Mouse (Mus musculus): ENCODE measurements at regions not wholly inside any gene's neighbourhood (a gene's known extent, or its start where the extent isn't known, plus 50 kb on each side); places are given as distances from the start of the nearest gene placed in this dataset.

DNA sequence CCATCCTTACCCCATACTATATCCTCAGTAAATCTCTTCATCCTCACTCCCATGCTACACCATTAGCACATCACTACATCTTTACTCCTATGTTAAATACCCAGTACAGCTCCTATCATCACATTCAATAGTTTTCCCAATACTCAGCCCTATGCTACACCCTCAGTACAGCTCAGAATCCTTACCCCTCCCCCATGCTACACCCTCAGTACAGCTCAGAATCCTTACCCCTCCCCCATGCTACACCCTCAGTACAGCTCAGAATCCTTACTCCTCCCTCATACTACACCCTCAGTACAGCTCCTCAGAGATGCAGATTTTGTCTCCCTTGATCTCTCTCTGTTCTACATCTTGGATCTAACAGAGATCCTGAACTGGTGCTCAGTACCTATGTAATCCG, 472.1 kb upstream of the Man1a start:
- no peak overlapping the region for H3K4me3 ChIP-seq (ENCODE audit: low read depth, low read length)
- no peak overlapping the region for H3K4me2 ChIP-seq (replicated peaks; ENCODE audit: low read depth)
- no peaks in the 10 kb centered on the region for H3K27me3 ChIP-seq (ENCODE audit: control insufficient read depth, insufficient read depth, low read length)
- no peaks in the 10 kb centered on the region for H3K9me3 ChIP-seq (ENCODE audit: control insufficient read depth, low read length)
- no peak overlapping the region for H3K27ac ChIP-seq (replicated peaks)
- ATAC-seq (ENCODE audit: low FRiP score, low TSS enrichment) (no peak), DNase-seq (ENCODE audit: low spot score) (no peak)
- H3K4me1 ChIP-seq (replicated peaks; ENCODE audit: control insufficient read depth, insufficient read depth): no peaks in the 10 kb centered on the region
- H3K36me3 ChIP-seq (ENCODE audit: control insufficient read depth, insufficient read depth, low read length): no peaks in the 10 kb centered on the region
- no peak overlapping the region for H3K9ac ChIP-seq (ENCODE audit: low read length)
- TF ChIP-seq CTCF (IDR thresholded peaks at IDR 0.05; ENCODE audit: low read depth) (no peak), EP300 (optimal IDR thresholded peaks at IDR 0.05) (no peak)
- WGBS: 79% methylated on average over 1 of the region's 1 CpGs

DNA sequence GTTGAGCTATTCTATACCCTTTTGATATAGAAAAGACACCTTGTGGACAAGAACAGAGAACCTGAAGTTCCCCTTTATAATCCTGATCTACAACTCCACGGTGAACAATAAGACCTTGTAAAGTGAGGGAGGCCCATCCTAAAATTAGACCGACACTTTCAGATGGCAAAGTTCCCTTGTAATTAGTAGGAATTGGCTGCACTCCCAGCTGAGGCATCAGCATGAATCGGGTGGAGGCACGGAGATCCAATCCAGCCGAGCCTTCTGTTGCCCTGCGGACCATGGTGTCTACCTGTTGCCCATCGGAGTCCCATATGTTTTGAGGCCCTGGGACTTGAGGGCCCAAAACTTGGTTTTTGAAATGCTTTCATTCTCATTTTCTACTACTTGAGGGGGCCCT, 456.2 kb upstream of the Man1a start:
- ATAC-seq (ENCODE audit: low FRiP score, low TSS enrichment): no peak
- Histone ChIP-seq H3K27me3 (ENCODE audit: control insufficient read depth, insufficient read depth, low read length) (no peaks in the 10 kb centered on the region), H3K4me1 (replicated peaks; ENCODE audit: control insufficient read depth, insufficient read depth) (no peaks in the 10 kb centered on the region), H3K4me3 (ENCODE audit: low read depth, low read length) (no peak overlapping the region), H3K9ac (ENCODE audit: low read length) (no peak overlapping the region), H3K36me3 (ENCODE audit: control insufficient read depth, insufficient read depth, low read length) (no peaks in the 10 kb centered on the region), H3K27ac (replicated peaks) (no peak overlapping the region), H3K9me3 (ENCODE audit: control insufficient read depth, low read length) (no peaks in the 10 kb centered on the region), H3K4me2 (replicated peaks; ENCODE audit: low read depth) (no peak overlapping the region)
- WGBS: 93% methylated on average over 7 of the region's 7 CpGs
- no peak for DNase-seq (ENCODE audit: low spot score)
- TF ChIP-seq CTCF (IDR thresholded peaks at IDR 0.05; ENCODE audit: low read depth) (no peak), EP300 (optimal IDR thresholded peaks at IDR 0.05) (no peak)

DNA sequence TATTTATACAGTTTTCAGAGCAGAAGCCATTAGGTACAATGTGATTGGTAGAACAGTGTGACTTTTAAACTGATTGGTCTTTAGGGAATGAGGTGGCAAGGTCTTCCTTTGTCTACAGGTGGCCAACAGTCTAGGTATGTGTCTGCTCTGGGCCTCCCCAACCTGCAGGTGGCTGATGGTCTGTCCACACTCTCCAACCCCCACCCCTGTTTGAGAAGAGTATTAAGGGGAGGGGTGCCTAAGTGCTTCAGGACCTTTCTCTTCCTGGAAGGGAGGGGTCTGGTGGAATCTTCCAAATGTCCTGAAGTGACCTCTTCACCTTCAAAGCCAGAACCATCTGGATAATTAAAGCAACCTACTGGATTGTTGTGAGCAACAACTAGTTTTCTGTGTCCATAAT, 434.4 kb upstream of the Man1a start:
- TF ChIP-seq EP300 (optimal IDR thresholded peaks at IDR 0.05) (no peak), CTCF (IDR thresholded peaks at IDR 0.05; ENCODE audit: low read depth) (no peak)
- H3K4me3 ChIP-seq (ENCODE audit: low read depth, low read length): no peak overlapping the region
- no peaks in the 10 kb centered on the region for H3K27me3 ChIP-seq (ENCODE audit: control insufficient read depth, insufficient read depth, low read length)
- no peak for ATAC-seq (ENCODE audit: low FRiP score, low TSS enrichment)
- H3K27ac ChIP-seq (replicated peaks): no peak overlapping the region
- DNase-seq (ENCODE audit: low spot score): no peak
- H3K9me3 ChIP-seq (ENCODE audit: control insufficient read depth, low read length): no peaks in the 10 kb centered on the region
- H3K9ac ChIP-seq (ENCODE audit: low read length): no peak overlapping the region
- H3K36me3 ChIP-seq (ENCODE audit: control insufficient read depth, insufficient read depth, low read length): no peaks in the 10 kb centered on the region
- H3K4me2 ChIP-seq (replicated peaks; ENCODE audit: low read depth): no peak overlapping the region
- no peaks in the 10 kb centered on the region for H3K4me1 ChIP-seq (replicated peaks; ENCODE audit: control insufficient read depth, insufficient read depth)

DNA sequence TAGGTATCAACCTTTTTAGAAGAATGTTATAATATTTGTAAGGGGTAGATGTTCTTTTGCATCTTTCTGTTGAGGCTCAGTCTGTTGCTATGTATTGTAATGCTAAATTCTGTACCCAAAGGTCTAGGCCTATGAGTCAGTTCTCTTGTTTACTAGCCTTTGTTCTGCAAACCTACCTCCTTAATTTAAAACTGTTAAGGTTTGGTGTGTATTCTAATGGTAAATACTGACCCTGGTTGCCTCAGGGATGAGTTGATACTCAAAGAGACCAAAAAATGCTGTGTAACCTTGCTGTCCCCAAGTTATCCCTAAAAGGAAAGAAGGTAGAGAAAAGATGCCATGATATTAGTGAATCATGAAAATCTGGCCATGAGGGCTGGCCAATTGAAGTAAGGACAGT, 433.4 kb upstream of the Man1a start:
- Histone ChIP-seq H3K27ac (replicated peaks) (no peak overlapping the region), H3K4me1 (replicated peaks; ENCODE audit: control insufficient read depth, insufficient read depth) (no peaks in the 10 kb centered on the region), H3K9me3 (ENCODE audit: control insufficient read depth, low read length) (no peaks in the 10 kb centered on the region), H3K27me3 (ENCODE audit: control insufficient read depth, insufficient read depth, low read length) (no peaks in the 10 kb centered on the region), H3K4me2 (replicated peaks; ENCODE audit: low read depth) (no peak overlapping the region), H3K4me3 (ENCODE audit: low read depth, low read length) (no peak overlapping the region), H3K36me3 (ENCODE audit: control insufficient read depth, insufficient read depth, low read length) (no peaks in the 10 kb centered on the region), H3K9ac (ENCODE audit: low read length) (no peak overlapping the region)
- no peak for DNase-seq (ENCODE audit: low spot score)
- TF ChIP-seq EP300 (optimal IDR thresholded peaks at IDR 0.05): no peak
- no peak for TF ChIP-seq CTCF (IDR thresholded peaks at IDR 0.05; ENCODE audit: low read depth)
- ATAC-seq (ENCODE audit: low FRiP score, low TSS enrichment): no peak
